Mouse (Mus musculus) C2C12 (cell line): ENCODE data around the gene Gm20388. TPM values are rescaled to one million over a fixed set of nuclear protein-coding genes. Genes with fewer than 3 reads are reported as not detected.

ENCODE experiments used
- H3K27me3 ChIP-seq: one replicate; pipeline ENCODE4 v1.6.1; 2011; ENCODE audit not compliant: control insufficient read depth, insufficient read depth, insufficient read length
- H3K36me3 ChIP-seq: one replicate; pipeline ENCODE4 v1.6.1; 2011; ENCODE audit not compliant: control insufficient read depth, insufficient read depth
- H3K4me3 ChIP-seq: one replicate; pipeline ENCODE4 v1.5.1; 2011; ENCODE audit warnings: mild to moderate bottlenecking, control low read depth; ENCODE audit not compliant: poor library complexity, insufficient read depth, severe bottlenecking
- H3K79me2 ChIP-seq: one replicate; pipeline ENCODE4 v1.6.1; 2011; ENCODE audit not compliant: control insufficient read depth, insufficient read depth
- H3K79me3 ChIP-seq: one replicate; pipeline ENCODE4 v1.6.1; 2011; ENCODE audit warnings: low read depth, control low read depth
- H3ac ChIP-seq: one replicate; pipeline ENCODE3; 2011; ENCODE audit warnings: low read depth; ENCODE audit not compliant: control insufficient read depth, insufficient read length
- CEBPB ChIP-seq: IDR thresholded peaks from one replicate; pipeline ENCODE4 v1.6.1; 2011; ENCODE audit warnings: low read depth, mild to moderate bottlenecking, control low read depth, moderate library complexity
- CTCF ChIP-seq: IDR thresholded peaks from one replicate; pipeline ENCODE4 v1.5.1; 2011; ENCODE audit not compliant: control insufficient read depth, insufficient read depth, insufficient read length
- FOSL1 ChIP-seq: IDR thresholded peaks from one replicate; pipeline ENCODE4 v1.8.0; 2011; ENCODE audit warnings: mild to moderate bottlenecking, low read length; ENCODE audit not compliant: poor library complexity, insufficient read depth, severe bottlenecking
- MAX ChIP-seq: IDR thresholded peaks from one replicate; pipeline ENCODE4 v1.6.1; 2011; ENCODE audit warnings: mild to moderate bottlenecking, control low read depth
- MYOD1 ChIP-seq: IDR thresholded peaks from one replicate; pipeline ENCODE4 v1.6.1; 2011; ENCODE audit warnings: low read depth; ENCODE audit not compliant: control insufficient read depth, insufficient read length
- MYOG ChIP-seq: IDR thresholded peaks from one replicate; pipeline ENCODE4 v1.6.1; 2011; ENCODE audit not compliant: control insufficient read depth, insufficient read length; ENCODE audit errors: extremely low read depth
- USF1 ChIP-seq: IDR thresholded peaks from one replicate; pipeline ENCODE4 v1.6.1; 2011; ENCODE audit warnings: low read depth, mild to moderate bottlenecking, control low read depth, moderate library complexity
- long read RNA-seq, 2 experiments: library from polyadenylated mRNA; unstranded; transcript quantifications; one replicate each; pipeline ENCODE4 v2.0.0; 2019 to 2020
- polyA plus RNA-seq: library from polyadenylated mRNA; unstranded; fragments of >200 nt; fragmentation: generic; extraction: Trizol; gene quantifications from one replicate; pipeline ENCODE4 v1.2.1, GENCODE M21; 2012; ENCODE audit warnings: missing spikeins

The Gm20388 gene
- 15.0 TPM for polyA plus RNA-seq
- long read RNA-seq, experiment 1, partial matches to known transcripts, result 14 of 29 reads
- long read RNA-seq, experiment 1, other reads (novel, unspliced or antisense), result 15 of 29 reads
- long read RNA-seq, experiment 2, partial matches to known transcripts, result 16 of 38 reads
- long read RNA-seq, experiment 2, other reads (novel, unspliced or antisense), result 22 of 38 reads

GRCm38 (mm10) chr8:119910547-119911257, at the start of gene Gm20388:
Gene Gm20388, plus strand, starts transcription at chr8:119910841.
- TF ChIP-seq MYOD1 (no peak), USF1 (no peak), MAX (no peak)
- H3K79me2 ChIP-seq, result peaks cover 51% of the 10 kb centered on the region
- peaks cover 47% of the 10 kb centered on the region for H3K79me3 ChIP-seq
- H3K36me3 ChIP-seq, result no peaks in the 10 kb centered on the region
- H3K4me3 ChIP-seq, result peak within 1 kb of the TSS; percentile 75
- peak within 1 kb of the TSS; percentile 94 for H3ac ChIP-seq
- H3K27me3 ChIP-seq, result no peaks in the 10 kb centered on the region

GRCm38 (mm10) chr8:119861706-119862389, 48.8 kb upstream of the Gm20388 start, which contains the start of gene Klhl36:
Gene Klhl36, plus strand, starts transcription at chr8:119862266.
- no peaks in the 10 kb centered on the region for H3K79me3 ChIP-seq
- peak within 1 kb of the TSS; percentile 85 for H3ac ChIP-seq
- TF ChIP-seq CEBPB (no peak), MYOG (no peak), CTCF (no peak), FOSL1 (no peak), USF1 (no peak), MYOD1 (no peak), MAX (no peak)
- H3K36me3 ChIP-seq, result no peaks in the 10 kb centered on the region
- no peaks in the 10 kb centered on the region for H3K79me2 ChIP-seq
- H3K4me3 ChIP-seq, result peak within 1 kb of the TSS; percentile 40
- peaks cover 5% of the 10 kb centered on the region for H3K27me3 ChIP-seq

DNA sequence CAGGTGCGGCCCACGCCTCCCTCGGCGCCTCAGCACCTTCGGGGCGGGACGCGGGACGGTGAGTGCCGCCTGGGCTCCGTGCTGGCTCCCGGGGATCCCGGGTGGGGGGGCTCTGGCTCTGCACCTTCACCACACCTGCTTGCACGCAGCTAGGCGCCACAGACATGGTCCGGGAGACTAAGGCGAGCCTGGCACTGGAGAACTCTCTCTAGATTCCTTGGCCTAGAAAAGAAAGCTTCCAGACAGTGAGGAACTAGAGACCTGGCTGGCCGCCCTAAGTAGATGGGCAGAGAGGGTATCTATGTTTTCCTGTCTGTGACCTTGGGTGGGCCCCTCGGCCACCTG, 48.3 kb upstream of the Gm20388 start:
- no peaks in the 10 kb centered on the region for H3K36me3 ChIP-seq
- H3ac ChIP-seq, result peak overlapping the region; percentile 85
- peaks cover 5% of the 10 kb centered on the region for H3K27me3 ChIP-seq
- no peaks in the 10 kb centered on the region for H3K79me2 ChIP-seq
- H3K4me3 ChIP-seq, result peak overlapping the region; percentile 40
- no peak for TF ChIP-seq MYOD1
- no peak for TF ChIP-seq USF1
- TF ChIP-seq MAX, result no peak
- no peak for TF ChIP-seq FOSL1
- TF ChIP-seq CEBPB, result no peak
- TF ChIP-seq MYOG, result no peak
- TF ChIP-seq CTCF, result no peak
- H3K79me3 ChIP-seq, result no peaks in the 10 kb centered on the region

DNA sequence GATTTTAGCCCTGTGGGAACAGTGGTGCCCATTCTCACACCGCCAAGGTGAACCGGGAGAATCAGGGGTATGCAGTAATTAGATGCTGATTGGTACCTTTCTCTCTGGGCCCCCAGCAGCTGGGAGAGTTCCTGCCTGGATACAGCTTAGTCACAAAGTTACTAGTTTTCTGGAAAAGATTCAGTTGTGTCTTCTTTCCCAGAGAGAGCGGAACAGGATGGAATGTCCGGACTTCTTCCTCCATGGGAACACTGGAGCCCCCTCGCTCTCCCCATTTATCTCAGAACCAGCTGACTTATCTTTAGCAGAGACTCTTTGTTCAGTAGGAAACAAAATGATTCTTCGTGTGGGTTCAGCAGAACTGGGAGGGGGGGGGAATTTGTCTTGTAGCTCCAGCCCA, 47.9 kb upstream of the Gm20388 start:
- H3ac ChIP-seq, result no peak overlapping the region
- no peaks in the 10 kb centered on the region for H3K79me2 ChIP-seq
- H3K4me3 ChIP-seq, result peak overlapping the region; percentile 40
- H3K79me3 ChIP-seq, result no peaks in the 10 kb centered on the region
- TF ChIP-seq CTCF, result no peak
- no peak for TF ChIP-seq USF1
- H3K36me3 ChIP-seq, result no peaks in the 10 kb centered on the region
- H3K27me3 ChIP-seq, result peaks cover 3% of the 10 kb centered on the region

DNA sequence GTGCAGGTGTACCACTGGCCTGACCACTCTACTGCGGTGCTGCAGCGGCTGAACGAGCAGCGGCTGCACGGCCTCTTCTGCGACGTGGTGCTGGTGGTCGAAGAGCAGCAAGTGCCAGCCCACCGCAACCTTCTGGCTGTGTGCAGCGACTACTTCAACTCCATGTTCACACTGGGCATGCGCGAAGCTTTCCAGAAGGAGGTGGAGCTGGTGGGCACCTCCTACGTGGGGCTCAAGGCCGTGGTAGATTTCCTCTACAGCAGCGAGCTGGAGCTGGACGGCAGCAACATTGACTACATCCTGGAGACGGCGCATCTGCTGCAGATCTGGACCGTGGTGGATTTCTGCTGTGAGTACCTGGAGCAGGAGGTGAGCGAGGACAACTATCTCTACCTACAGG, 41.0 kb upstream of the Gm20388 start:
- no peaks in the 10 kb centered on the region for H3K79me3 ChIP-seq
- H3K27me3 ChIP-seq, result no peaks in the 10 kb centered on the region
- no peaks in the 10 kb centered on the region for H3K36me3 ChIP-seq
- TF ChIP-seq CTCF (no peak), USF1 (no peak), CEBPB (no peak), FOSL1 (no peak)
- H3ac ChIP-seq, result no peak overlapping the region
- H3K4me3 ChIP-seq, result no peak overlapping the region
- H3K79me2 ChIP-seq, result no peaks in the 10 kb centered on the region

DNA sequence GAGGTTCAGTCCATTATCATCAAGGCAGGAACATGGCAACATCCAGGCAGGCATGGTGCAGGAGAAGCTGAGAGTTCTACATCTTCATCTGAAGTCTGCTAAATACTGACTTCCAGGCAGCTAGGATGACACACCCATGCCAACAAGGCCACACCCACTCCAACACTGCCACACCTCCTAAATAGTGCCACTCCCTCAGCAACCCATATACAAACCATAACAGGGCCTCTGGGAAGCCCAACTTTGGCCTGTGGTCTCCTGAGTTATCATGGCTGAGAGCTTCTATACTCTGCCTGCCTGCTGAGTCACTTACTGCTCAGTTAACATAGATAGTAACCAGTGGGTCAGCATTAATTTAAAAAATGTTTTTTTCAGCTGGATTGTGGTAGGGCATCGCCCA, 37.5 kb upstream of the Gm20388 start:
- no peak for TF ChIP-seq USF1
- no peak for TF ChIP-seq FOSL1
- TF ChIP-seq CTCF, result no peak
- no peak for TF ChIP-seq CEBPB
- TF ChIP-seq MYOG, result no peak
- TF ChIP-seq MAX, result no peak
- TF ChIP-seq MYOD1, result no peak
- Histone ChIP-seq H3K4me3 (no peak overlapping the region), H3K79me3 (no peaks in the 10 kb centered on the region), H3K27me3 (no peaks in the 10 kb centered on the region), H3K36me3 (no peaks in the 10 kb centered on the region), H3K79me2 (no peaks in the 10 kb centered on the region), H3ac (no peak overlapping the region)
